Mouse (Mus musculus): ENCODE measurements around the gene Pakap.

DNA sequence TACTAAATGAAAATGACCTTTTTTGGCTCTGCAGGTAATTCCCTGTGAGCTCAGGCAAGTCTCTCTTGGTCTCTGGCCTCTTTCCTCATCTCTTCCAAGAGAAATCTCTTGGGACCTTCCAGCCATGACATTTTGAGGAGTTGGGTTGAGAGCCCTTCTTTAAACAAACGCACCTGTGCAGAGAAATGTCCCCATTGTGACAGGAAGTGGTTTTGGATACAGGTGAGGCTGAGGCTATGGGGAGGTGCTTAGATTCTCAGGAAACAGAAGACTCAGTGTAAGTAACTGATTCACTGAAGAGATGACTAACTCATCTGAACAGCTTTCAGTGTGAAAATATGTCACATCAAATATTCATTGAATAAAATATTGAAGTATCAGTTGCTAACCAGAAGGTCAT, 88.0 kb downstream of the Pakap start:
- TF ChIP-seq CTCF (IDR thresholded peaks at IDR 0.05; ENCODE audit: borderline replicate concordance, insufficient read depth, low read length) (no peak), POLR2A (IDR thresholded peaks at IDR 0.05; ENCODE audit: low read depth, low read length) (no peak)
